Mouse (Mus musculus) gastrocnemius, adult 8-10 months (tissue): ENCODE measurements around the gene Rtel1. TPM values are rescaled to one million over a fixed set of nuclear protein-coding genes. Genes with fewer than 3 reads are reported as not detected.
A peak's percentile ranks its signal among the peaks of the same experiment; 100 is the strongest.

Source experiments
- DNase-seq, 2 experiments: peaks; one replicate each; pipeline ENCODE4 v3.0.0; 2022; ENCODE audit warnings: low spot score in 2 of 2
- total RNA-seq, 4 experiments: library from RNA; stranded (reverse); gene quantifications; 2 replicates each; pipeline ENCODE4 v1.2.4; 2022

Gene Rtel1
- 10 to 100 TPM in 1 of 4 experiments, 1 to 10 TPM in 3; 8.4 to 12.9 (median 9.0) TPM for total RNA-seq

- peak; percentile 72 to 74 for DNase-seq
These were observed at the start of gene Rtel1 for GRCm38 (mm10) chr2:181319248-181320102. Gene Rtel1 (plus strand): TSS chr2:181319739.

GRCm38 (mm10) chr2:181272092-181272491 lies 47.4 kb upstream of the Rtel1 start:
- DNase-seq, result no peak

GRCm38 (mm10) chr2:181273829-181274228 lies 45.7 kb upstream of the Rtel1 start:
- no peak for DNase-seq

- no peak for DNase-seq
These were observed 44.9 kb upstream of the Rtel1 start for GRCm38 (mm10) chr2:181274639-181275038.

GRCm38 (mm10) chr2:181276766-181277165 lies 42.8 kb upstream of the Rtel1 start:
- no peak for DNase-seq

GRCm38 (mm10) chr2:181277866-181278265 lies 41.7 kb upstream of the Rtel1 start:
- DNase-seq, result no peak

GRCm38 (mm10) chr2:181279968-181280367 lies 39.6 kb upstream of the Rtel1 start:
- DNase-seq, result no peak

- no peak for DNase-seq
These were observed 32.8 kb upstream of the Rtel1 start for GRCm38 (mm10) chr2:181286629-181287337.

GRCm38 (mm10) chr2:181287338-181287957 lies 32.1 kb upstream of the Rtel1 start:
- peak; percentile 59 to 77 for DNase-seq

GRCm38 (mm10) chr2:181287958-181288350 lies 31.6 kb upstream of the Rtel1 start, which contains the start of gene Gmeb2:
Gene Gmeb2 (minus strand): TSS chr2:181288035.
- peak; percentile 91 to 95 for DNase-seq

- DNase-seq, result no peak
These were observed 30.8 kb upstream of the Rtel1 start for GRCm38 (mm10) chr2:181288691-181289090.

GRCm38 (mm10) chr2:181290937-181291336 lies 28.6 kb upstream of the Rtel1 start:
- DNase-seq, result no peak

- no peak for DNase-seq
These were observed 17.5 kb upstream of the Rtel1 start for GRCm38 (mm10) chr2:181302041-181302440.

GRCm38 (mm10) chr2:181304944-181305343 lies 14.6 kb upstream of the Rtel1 start:
- DNase-seq, result no peak

- no peak for DNase-seq
These were observed 12.3 kb upstream of the Rtel1 start for GRCm38 (mm10) chr2:181307144-181307804.

GRCm38 (mm10) chr2:181312435-181312834 lies 7.1 kb upstream of the Rtel1 start:
- no peak for DNase-seq

- DNase-seq, result no peak
These were observed 6.6 kb upstream of the Rtel1 start for GRCm38 (mm10) chr2:181313006-181313343.

GRCm38 (mm10) chr2:181313344-181314079 lies 6.0 kb upstream of the Rtel1 start:
- no peak for DNase-seq

GRCm38 (mm10) chr2:181314080-181314810 lies 5.3 kb upstream of the Rtel1 start, which contains the start of gene Stmn3:
Gene Stmn3 (minus strand): TSS chr2:181314500.
- no peak for DNase-seq

GRCm38 (mm10) chr2:181320103-181320499 lies 562 bp downstream of the Rtel1 start:
- DNase-seq, result no peak
